Mouse (Mus musculus): ENCODE measurements around the gene Slc30a4.

- no peak for TF ChIP-seq CTCF (IDR thresholded peaks at IDR 0.05; ENCODE audit: insufficient read depth, low read length)
- no peak for TF ChIP-seq POLR2A (IDR thresholded peaks at IDR 0.05; ENCODE audit: borderline replicate concordance, extremely low read depth, low read depth, low read length)
Measured at GRCm38 (mm10) chr2:122682520-122682919, 19.9 kb downstream of the Slc30a4 start.

Measured in lung, adult 2 months (tissue).